8 mouse cellular contexts compared by ENCODE assay signal in the genomic region with DNA sequence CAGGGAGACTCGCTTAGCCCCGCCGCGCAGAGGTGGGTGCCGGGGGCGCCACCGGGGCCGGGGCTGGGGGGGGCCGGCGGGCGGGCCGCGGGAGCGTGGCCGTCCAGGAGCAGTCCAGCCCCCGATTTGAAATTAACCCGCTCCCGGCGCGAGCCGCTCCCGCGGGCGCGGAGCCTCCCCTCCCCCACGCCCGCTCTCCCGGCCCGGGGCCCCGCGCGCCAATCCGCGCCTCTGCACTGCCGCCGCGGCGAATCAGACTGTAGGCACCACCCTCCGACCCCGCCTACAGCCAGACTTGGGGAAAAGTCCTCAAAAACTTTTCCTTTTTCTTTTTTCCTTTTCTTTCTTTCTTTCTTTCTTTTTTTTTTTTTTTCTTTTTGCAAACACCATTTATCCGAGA. TPM values are rescaled to one million over a fixed set of nuclear protein-coding genes. Genes with fewer than 3 reads are reported as not detected.
DNase-seq lines count a peak whose midpoint lies in the region; ATAC-seq and TF ChIP-seq lines count a peak whose summit lies in the region.

Gene E2f8, minus strand, starts transcription at position 111 of the 400 bp plus-strand sequence.

- peaks cover 14% of the 10 kb centered on the region; the same call in 1 of the 2 replicates for H3K36me3 ChIP-seq in heart, postnatal 0 days (replicated peaks; ENCODE audit: control insufficient read depth, insufficient read depth, low read length)
- peaks cover 21% of the 10 kb centered on the region for H3K36me3 ChIP-seq in megakaryocyte, embryonic 14.5 days (replicated peaks; ENCODE audit: low read length)

- peak within 1 kb of the TSS; percentile 100 for H3K4me2 ChIP-seq in heart, postnatal 0 days (ENCODE audit: low read depth, low read length)

- ATAC-seq in erythroblast, adult 5-6 weeks (replicated peaks; ENCODE audit: low FRiP score, poor library complexity, severe bottlenecking), result peak; percentile 62
- peak; percentile 82 for ATAC-seq in heart, postnatal 0 days (ENCODE audit: insufficient read depth, low read depth)
- no peak for ATAC-seq in monocyte, adult 5-6 weeks (replicated peaks; ENCODE audit: insufficient number of reproducible peaks, low FRiP score, low TSS enrichment, poor library complexity, severe bottlenecking)

- H3K9ac ChIP-seq in heart, postnatal 0 days (replicated peaks; ENCODE audit: low read depth, low read length), result peak within 1 kb of the TSS; percentile 73

- H3K27ac ChIP-seq in heart, postnatal 0 days (ENCODE audit: low read depth), result peak within 1 kb of the TSS; percentile 69

- TF ChIP-seq EP300 in heart, postnatal 0 days (IDR thresholded peaks at IDR 0.05; ENCODE audit: low read depth), result no peak

- 1% methylated on average over 38 of the region's 41 CpGs for WGBS in heart, postnatal 0 days

- no peaks in the 10 kb centered on the region for H3K27me3 ChIP-seq in heart, postnatal 0 days (ENCODE audit: control insufficient read depth, insufficient read depth, low read length)
- H3K27me3 ChIP-seq in megakaryocyte, embryonic 14.5 days (replicated peaks), result peaks cover 15% of the 10 kb centered on the region

- peaks cover 16% of the 10 kb centered on the region for H3K4me1 ChIP-seq in heart, postnatal 0 days (ENCODE audit: control insufficient read depth, insufficient read depth)
- H3K4me1 ChIP-seq in megakaryocyte, embryonic 14.5 days, result peaks cover 71% of the 10 kb centered on the region

- DNase-seq in ES-CJ7 (ENCODE audit: low read depth, low spot score), result peak; percentile 64
- peak; percentile 65 to 68 for DNase-seq in adrenal gland, postnatal 4 days (ENCODE audit: low spot score in 2 of 2)
- DNase-seq in heart, postnatal 0 days (ENCODE audit: low spot score), result peak; percentile 75
- DNase-seq in kidney, postnatal 25 days, result peak; percentile 78 to 92
- DNase-seq in spleen, postnatal 10 days (ENCODE audit: low spot score in 2 of 2), result peak; percentile 77 to 89

- H3K4me3 ChIP-seq in heart, postnatal 0 days (ENCODE audit: low read depth, low read length), result peak within 1 kb of the TSS; percentile 97
- H3K4me3 ChIP-seq in megakaryocyte, embryonic 14.5 days (replicated peaks), result peak within 1 kb of the TSS; percentile 95

- no peak for TF ChIP-seq CTCF in heart, postnatal 0 days (IDR thresholded peaks at IDR 0.05; ENCODE audit: low read depth)

- H3K9me3 ChIP-seq in heart, postnatal 0 days (replicated peaks; ENCODE audit: control insufficient read depth, low read length), result no peaks in the 10 kb centered on the region
- H3K9me3 ChIP-seq in megakaryocyte, embryonic 14.5 days, result no peaks in the 10 kb centered on the region

RNA-seq across cellular contexts. Expression of gene E2f8, which starts in this region (rescaled TPM):
- 10 to 100 TPM; 15.5 to 18.8 TPM for total RNA-seq in adrenal gland, postnatal 4 days (2021)
- total RNA-seq in erythroblast, adult 5-6 weeks (2015; ENCODE audit: low replicate concordance), result 71.3 and 75.9 TPM in 2 replicates
- 68.2 and 121 TPM in 2 replicates for total RNA-seq in erythroblast, adult 5-6 weeks (2017; ENCODE audit: low replicate concordance)
- 5.8 and 5.9 TPM in 2 replicates for total RNA-seq in heart, postnatal 0 days (2014; rRNA removed; ENCODE audit: low replicate concordance)
- 3.0 and 3.5 TPM in 2 replicates for polyA plus RNA-seq in heart, postnatal 0 days (2015; fragmentation: Nextera tagmentation; extraction: Ambion mirVana)
- polyA plus RNA-seq in megakaryocyte, embryonic 14.5 days (2012; ENCODE audit: insufficient read depth, low replicate concordance), result 23.0 and 25.1 TPM in 2 replicates
- total RNA-seq in monocyte, adult 5-6 weeks (2017), result 1.5 to 5.0 TPM (median 4.3 TPM) in 3 replicates
